Mouse (Mus musculus): ENCODE results near the gene P4htm. TPM values are rescaled to one million over a fixed set of nuclear protein-coding genes. Genes with fewer than 3 reads are reported as not detected.
"Not testable (repeated sequence)": the region's sequence is repeated elsewhere in the genome, so short reads cannot be mapped to it uniquely, and the experiment has no call there.

Gene P4htm
- polyA plus RNA-seq, 1 experiment from 2014 or later = 18.9 TPM

GRCm38 (mm10) chr9:108608889-108609288 is 11.4 kb upstream of the P4htm start:
- Histone ChIP-seq H3K4me2 (no peak overlapping the region), H3K9me3 (replicated peaks) (no peaks in the 10 kb centered on the region), H3K27ac (ENCODE audit: poor library complexity, severe bottlenecking) (no peak overlapping the region), H3K9ac (no peak overlapping the region), H3K27me3 (replicated peaks) (no peaks in the 10 kb centered on the region), H3K36me3 (peaks cover 97% of the 10 kb centered on the region), H3K4me3 (no peak overlapping the region), H3K4me1 (replicated peaks) (peaks cover 21% of the 10 kb centered on the region)
- ATAC-seq (ENCODE audit: insufficient number of reproducible peaks, low FRiP score) = no peak
- 81% methylated on average over 4 of the region's 4 CpGs for WGBS

GRCm38 (mm10) chr9:108607929-108608328 is 10.5 kb upstream of the P4htm start:
- ATAC-seq (ENCODE audit: insufficient number of reproducible peaks, low FRiP score); H3K4me2 ChIP-seq: not testable (repeated sequence)
- 84% methylated on average over 5 of the region's 5 CpGs for WGBS

GRCm38 (mm10) chr9:108601986-108602385 is 4.5 kb upstream of the P4htm start:
- WGBS = 74% methylated on average over 4 of the region's 4 CpGs
- Histone ChIP-seq H3K27me3 (replicated peaks) (no peaks in the 10 kb centered on the region), H3K4me2 (no peak overlapping the region), H3K4me3 (no peak overlapping the region), H3K9ac (no peak overlapping the region), H3K9me3 (replicated peaks) (no peaks in the 10 kb centered on the region), H3K36me3 (peaks cover 48% of the 10 kb centered on the region), H3K4me1 (replicated peaks) (peaks cover 19% of the 10 kb centered on the region), H3K27ac (ENCODE audit: poor library complexity, severe bottlenecking) (no peak overlapping the region)
- ATAC-seq (ENCODE audit: insufficient number of reproducible peaks, low FRiP score) = no peak

More at GRCm38 (mm10) chr9:108607929-108608328, 10.5 kb upstream of the P4htm start:
- H3K27me3 ChIP-seq (replicated peaks); H3K4me3 ChIP-seq; H3K27ac ChIP-seq (ENCODE audit: poor library complexity, severe bottlenecking); H3K9ac ChIP-seq; H3K9me3 ChIP-seq (replicated peaks): not testable (repeated sequence)
- H3K4me1 ChIP-seq (replicated peaks) = peaks cover 22% of the 10 kb centered on the region
- peaks cover 96% of the 10 kb centered on the region for H3K36me3 ChIP-seq

GRCm38 (mm10) chr9:108600011-108600410 is 2.5 kb upstream of the P4htm start:
- no peaks in the 10 kb centered on the region for H3K27me3 ChIP-seq (replicated peaks)
- no peaks in the 10 kb centered on the region for H3K9me3 ChIP-seq (replicated peaks)
- no peak overlapping the region for H3K9ac ChIP-seq
- peaks cover 31% of the 10 kb centered on the region for H3K36me3 ChIP-seq
- H3K4me2 ChIP-seq = no peak overlapping the region
- H3K4me3 ChIP-seq = no peak overlapping the region
- peaks cover 25% of the 10 kb centered on the region for H3K4me1 ChIP-seq (replicated peaks)
- no peak overlapping the region for H3K27ac ChIP-seq (ENCODE audit: poor library complexity, severe bottlenecking)
- ATAC-seq (ENCODE audit: insufficient number of reproducible peaks, low FRiP score) = no peak
- 44% methylated on average over 2 of the region's 2 CpGs for WGBS

GRCm38 (mm10) chr9:108599021-108599566 is 1.6 kb upstream of the P4htm start:
- Histone ChIP-seq H3K9me3 (replicated peaks) (no peaks in the 10 kb centered on the region), H3K9ac (no peak overlapping the region), H3K4me2 (no peak overlapping the region), H3K27me3 (replicated peaks) (no peaks in the 10 kb centered on the region), H3K27ac (ENCODE audit: poor library complexity, severe bottlenecking) (no peak overlapping the region), H3K4me1 (replicated peaks) (peaks cover 26% of the 10 kb centered on the region), H3K4me3 (no peak overlapping the region), H3K36me3 (peaks cover 22% of the 10 kb centered on the region)
- 72% methylated on average over 4 of the region's 4 CpGs for WGBS
- no peak for ATAC-seq (ENCODE audit: insufficient number of reproducible peaks, low FRiP score)

GRCm38 (mm10) chr9:108594354-108594753 is 3.1 kb downstream of the P4htm start:
- no peak overlapping the region for H3K9ac ChIP-seq
- H3K4me3 ChIP-seq = no peak overlapping the region
- peak overlapping the region; percentile 5; the same call in 1 of the 2 replicates for H3K4me2 ChIP-seq
- peaks cover 33% of the 10 kb centered on the region for H3K4me1 ChIP-seq (replicated peaks)
- 21% methylated on average over 3 of the region's 3 CpGs for WGBS
- H3K36me3 ChIP-seq = peaks cover 4% of the 10 kb centered on the region; the same call in 1 of the 2 replicates
- H3K27me3 ChIP-seq (replicated peaks) = no peaks in the 10 kb centered on the region
- peak overlapping the region; percentile 78 for H3K27ac ChIP-seq (ENCODE audit: poor library complexity, severe bottlenecking)
- ATAC-seq (ENCODE audit: insufficient number of reproducible peaks, low FRiP score) = no peak
- no peaks in the 10 kb centered on the region for H3K9me3 ChIP-seq (replicated peaks)

GRCm38 (mm10) chr9:108591462-108591861 is 6.0 kb downstream of the P4htm start:
- H3K36me3 ChIP-seq = peaks cover 4% of the 10 kb centered on the region; the same call in 1 of the 2 replicates
- H3K4me1 ChIP-seq (replicated peaks) = peaks cover 56% of the 10 kb centered on the region
- no peak for ATAC-seq (ENCODE audit: insufficient number of reproducible peaks, low FRiP score)
- H3K27me3 ChIP-seq (replicated peaks) = no peaks in the 10 kb centered on the region
- no peak overlapping the region for H3K9ac ChIP-seq
- H3K27ac ChIP-seq (ENCODE audit: poor library complexity, severe bottlenecking) = no peak overlapping the region
- 78% methylated on average over 4 of the region's 4 CpGs for WGBS
- H3K9me3 ChIP-seq (replicated peaks) = no peaks in the 10 kb centered on the region
- no peak overlapping the region for H3K4me2 ChIP-seq
- no peak overlapping the region for H3K4me3 ChIP-seq

- no peak for ATAC-seq (ENCODE audit: insufficient number of reproducible peaks, low FRiP score)
Observed at GRCm38 (mm10) chr9:108589229-108589628, 8.2 kb downstream of the P4htm start.

GRCm38 (mm10) chr9:108587571-108588180 is 9.8 kb downstream of the P4htm start:
- Histone ChIP-seq H3K9me3 (replicated peaks) (no peaks in the 10 kb centered on the region), H3K36me3 (no peaks in the 10 kb centered on the region), H3K4me3 (peak overlapping the region; percentile 33), H3K4me1 (replicated peaks) (peaks cover 54% of the 10 kb centered on the region), H3K27me3 (replicated peaks) (no peaks in the 10 kb centered on the region), H3K4me2 (peak overlapping the region; percentile 63), H3K9ac (peak overlapping the region; percentile 50; the same call in 1 of the 2 replicates), H3K27ac (ENCODE audit: poor library complexity, severe bottlenecking) (peak overlapping the region; percentile 93)
- WGBS = 2% methylated on average over 14 of the region's 14 CpGs
- peak; percentile 92 for ATAC-seq (ENCODE audit: insufficient number of reproducible peaks, low FRiP score)

More at GRCm38 (mm10) chr9:108589229-108589628, 8.2 kb downstream of the P4htm start:
- H3K4me2 ChIP-seq = no peak overlapping the region
- WGBS = 66% methylated on average over 5 of the region's 5 CpGs
- no peaks in the 10 kb centered on the region for H3K27me3 ChIP-seq (replicated peaks)
- H3K9ac ChIP-seq = 0 out of 2 replicates have a peak overlapping the region, but pooled peaks have one; percentile 25
- peak overlapping the region; percentile 93 for H3K27ac ChIP-seq (ENCODE audit: poor library complexity, severe bottlenecking)
- no peak overlapping the region for H3K4me3 ChIP-seq
- H3K9me3 ChIP-seq (replicated peaks) = no peaks in the 10 kb centered on the region
- H3K36me3 ChIP-seq = peaks cover 4% of the 10 kb centered on the region; the same call in 1 of the 2 replicates
- H3K4me1 ChIP-seq (replicated peaks) = peaks cover 45% of the 10 kb centered on the region

GRCm38 (mm10) chr9:108579344-108579690 is 18.1 kb downstream of the P4htm start:
- Histone ChIP-seq H3K9ac (peak overlapping the region; percentile 67), H3K27me3 (replicated peaks) (no peaks in the 10 kb centered on the region), H3K4me3 (peak overlapping the region; percentile 85), H3K4me1 (replicated peaks) (peaks cover 58% of the 10 kb centered on the region), H3K4me2 (peak overlapping the region; percentile 73), H3K36me3 (peaks cover 41% of the 10 kb centered on the region), H3K9me3 (replicated peaks) (no peaks in the 10 kb centered on the region), H3K27ac (ENCODE audit: poor library complexity, severe bottlenecking) (peak overlapping the region; percentile 81)
- WGBS = 46% methylated on average over 5 of the region's 5 CpGs
- ATAC-seq (ENCODE audit: insufficient number of reproducible peaks, low FRiP score) = no peak

- WGBS = 6% methylated on average over 51 of the region's 51 CpGs
- peaks cover 41% of the 10 kb centered on the region for H3K36me3 ChIP-seq
- ATAC-seq (ENCODE audit: insufficient number of reproducible peaks, low FRiP score) = peak; percentile 96
- H3K9me3 ChIP-seq (replicated peaks) = no peaks in the 10 kb centered on the region
- H3K27me3 ChIP-seq (replicated peaks) = no peaks in the 10 kb centered on the region
- H3K4me1 ChIP-seq (replicated peaks) = peaks cover 59% of the 10 kb centered on the region
- H3K4me2 ChIP-seq = peak within 1 kb of the TSS; percentile 73
- H3K27ac ChIP-seq (ENCODE audit: poor library complexity, severe bottlenecking) = peak within 1 kb of the TSS; percentile 89
- H3K4me3 ChIP-seq = peak within 1 kb of the TSS; percentile 85
- H3K9ac ChIP-seq = peak within 1 kb of the TSS; percentile 92
Observed at GRCm38 (mm10) chr9:108578545-108579343, 18.7 kb downstream of the P4htm start, which contains the start of gene Wdr6. TSS of gene Wdr6 (minus strand) at chr9:108578739.

Measured in heart, embryonic 12.5 days (tissue).